Comparison of ENCODE assay signal across 9 mouse cellular contexts in the genomic region with DNA sequence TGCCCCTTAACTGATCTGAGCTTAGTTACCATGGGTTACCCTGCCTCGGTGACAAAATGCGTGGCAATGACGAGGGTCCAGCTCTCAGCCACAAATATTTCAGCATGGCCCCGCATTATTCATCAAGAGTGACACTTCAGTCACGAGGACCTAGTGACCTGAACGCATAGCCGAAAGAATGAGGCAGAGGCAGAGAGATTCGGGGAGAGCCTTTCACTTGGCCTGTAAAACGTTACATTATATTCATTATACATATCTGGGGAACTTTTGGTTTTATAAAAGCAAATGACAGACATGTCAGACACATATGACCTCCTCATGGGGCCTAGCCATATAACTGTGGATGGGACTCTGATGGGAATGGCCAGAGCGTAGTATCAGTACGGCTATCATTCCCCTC. TPM values are rescaled to one million over a fixed set of nuclear protein-coding genes. Genes with fewer than 3 reads are reported as not detected.
DNase-seq lines count a peak whose midpoint lies in the region; ATAC-seq and TF ChIP-seq lines count a peak whose summit lies in the region.
"Had no signal": no experiment of that assay in that cellular context is flagged by ENCODE, and none has a peak within 500 bp of the region (broad histone marks: within the 10 kb centered on the region; RNA-seq: fewer than 3 reads in every experiment).

Crhbp (minus strand) TSS at position 101 of the 400 bp plus-strand sequence.

- H3K9ac ChIP-seq in liver, embryonic 12.5 days = no peak within 1 kb of the TSS

- H3K27ac ChIP-seq in gastrocnemius, adult 2 months = no peak within 1 kb of the TSS
- H3K27ac ChIP-seq in testis, adult 2 months (ENCODE audit: control insufficient read depth, insufficient read depth, low read depth, low read length) = no peak within 1 kb of the TSS
- H3K27ac ChIP-seq in liver, embryonic 12.5 days = no peak within 1 kb of the TSS

- H3K27me3 ChIP-seq in testis, adult 2 months (ENCODE audit: control insufficient read depth, insufficient read depth, low read length) = no peaks in the 10 kb centered on the region; the same call in 1 of the 2 replicates
- H3K27me3 ChIP-seq in liver, embryonic 12.5 days (replicated peaks) = peaks cover 53% of the 10 kb centered on the region

- TF ChIP-seq POLR2A in testis, adult 2 months (IDR thresholded peaks at IDR 0.05; ENCODE audit: control insufficient read depth, low read depth, low read length) = no peak

- peaks cover 7% of the 10 kb centered on the region for H3K4me1 ChIP-seq in testis, adult 2 months (ENCODE audit: control insufficient read depth, insufficient read depth, low read length)
- peaks cover 4% of the 10 kb centered on the region; the same call in 1 of the 2 replicates for H3K4me1 ChIP-seq in liver, embryonic 12.5 days

- intact Hi-C loops in gastrocnemius, adult 2 months (cut with DNase I) = no loop called here
- intact Hi-C loops in gastrocnemius, postnatal 36 days (cut with DNase I) = no loop called here

- DNase-seq in gastrocnemius, adult 2 months = no peak
- DNase-seq in gastrocnemius, postnatal 36 days = no peak
- no peak for DNase-seq in testis, postnatal 14 days (ENCODE audit: low spot score)
- DNase-seq in thymus, postnatal 10 days (ENCODE audit: low spot score in 2 of 2) = no peak
- DNase-seq in spleen, adult 12 weeks (ENCODE audit: low spot score) = no peak
- DNase-seq in kidney, postnatal 14 days = no peak

- H3K4me3 ChIP-seq in gastrocnemius, adult 2 months = peak within 1 kb of the TSS; percentile 43
- peak within 1 kb of the TSS; percentile 44; the same call in 1 of the 2 replicates for H3K4me3 ChIP-seq in testis, adult 2 months (ENCODE audit: control insufficient read depth, low read depth, low read length)
- H3K4me3 ChIP-seq in liver, embryonic 12.5 days = peak within 1 kb of the TSS; percentile 26

- 56% methylated on average over 11 of the region's 11 CpGs for WGBS in liver, embryonic 12.5 days (ENCODE audit: insufficient replicate concordance)

- ATAC-seq in liver, embryonic 12.5 days = no peak

- H3K4me2 ChIP-seq in liver, embryonic 12.5 days = peak within 1 kb of the TSS; percentile 52

- no peaks in the 10 kb centered on the region for H3K9me3 ChIP-seq in liver, embryonic 12.5 days (replicated peaks)

- no peaks in the 10 kb centered on the region for H3K36me3 ChIP-seq in testis, adult 2 months (ENCODE audit: control insufficient read depth, insufficient read depth, low read length)
- no peaks in the 10 kb centered on the region for H3K36me3 ChIP-seq in liver, embryonic 12.5 days

- no peak for TF ChIP-seq CTCF in gastrocnemius, adult 2 months (IDR thresholded peaks at IDR 0.05)
- no peak for TF ChIP-seq CTCF in testis, adult 2 months (IDR thresholded peaks at IDR 0.05; ENCODE audit: control insufficient read depth, insufficient read depth, insufficient replicate concordance, low read depth, low read length)

RNA-seq across cellular contexts. Expression of gene Crhbp, which starts in this region (rescaled TPM):
- not detected for total RNA-seq in gastrocnemius, adult 2 months (2021)
- total RNA-seq in gastrocnemius, postnatal 36 days (2021) = not detected
- polyA plus RNA-seq in testis, adult 2 months (2012; rRNA removed) = 0.10 and 0.25 TPM in 2 replicates
- polyA plus RNA-seq in liver, embryonic 12.5 days (2016; fragmentation: Nextera tagmentation; extraction: Ambion mirVana) = not detected in 2 replicates
- polyA plus RNA-seq: large intestine, adult 2 months had no signal
